Mouse (Mus musculus) left cerebral cortex, adult 8-10 months (tissue): Measurements from ENCODE around the gene Mrps6. TPM values are rescaled to one million over a fixed set of nuclear protein-coding genes. Genes with fewer than 3 reads are reported as not detected.

Experiments
- total RNA-seq, 4 experiments: library from RNA; stranded (reverse); gene quantifications; 2 replicates each; pipeline ENCODE4 v1.2.4; 2022

Mrps6 gene
- total RNA-seq, 4 experiments from 2014 or later = 41.9 to 50.8 (median 44.4) TPM

Other genes starting within 250 kb of the Mrps6 start
- gene Gm49711, start within 50 bp of the Mrps6 start, total RNA-seq = under 1 TPM in 1 of 4 experiments, not detected in 3; 0.41 TPM
- gene Slc5a3, start 52 bp downstream of the Mrps6 start, total RNA-seq = 10 to 100 TPM; 19.4 to 37.5 (median 30.1) TPM
- 1 to 10 TPM in 1 of 4 experiments, under 1 TPM in 2, not detected in 1; 0.21 to 2.5 (median 0.66) TPM for gene Kcne2, start 234.1 kb downstream of the Mrps6 start, total RNA-seq
- 10 to 100 TPM; 17.2 to 27.5 (median 17.9) TPM for gene Smim11, start 243.0 kb downstream of the Mrps6 start, total RNA-seq